In genomic region chr10:19946644-19947043, GRCm38 (mm10) we compare ENCODE assay signal across 15 mouse cellular contexts.
"Had no signal": no experiment of that assay in that cellular context is flagged by ENCODE, and none has a peak within 500 bp of the region (broad histone marks: within the 10 kb centered on the region; RNA-seq: fewer than 3 reads in every experiment).

No protein-coding gene starts in this region.

- DNase-seq: kidney, adult 11 months; kidney, adult 8-10 months; kidney, postnatal 10 days; kidney, postnatal 36 days; left cerebral cortex, postnatal 4 days; liver, postnatal 0 days; lung, postnatal 10 days; lung, postnatal 4 days; midbrain, embryonic 14.5 days; thymus, postnatal 36 days had no signal

- H3K9ac ChIP-seq: intestine, embryonic 15.5 days; kidney, embryonic 15.5 days; limb, embryonic 13.5 days; liver, embryonic 14.5 days; liver, postnatal 0 days; lung, embryonic 14.5 days had no signal

- H3K9me3 ChIP-seq: intestine, embryonic 15.5 days; kidney, embryonic 15.5 days; limb, embryonic 13.5 days had no signal

- H3K27ac ChIP-seq: intestine, embryonic 15.5 days; kidney, embryonic 15.5 days; limb, embryonic 13.5 days; liver, embryonic 14.5 days had no signal

- H3K27me3 ChIP-seq: intestine, embryonic 15.5 days; kidney, embryonic 15.5 days; limb, embryonic 13.5 days had no signal

- H3K4me1 ChIP-seq: intestine, embryonic 15.5 days had no signal

- H3K36me3 ChIP-seq: intestine, embryonic 15.5 days; kidney, embryonic 15.5 days; limb, embryonic 13.5 days had no signal

- H3K4me3 ChIP-seq: intestine, embryonic 15.5 days; kidney, embryonic 15.5 days; limb, embryonic 13.5 days had no signal
